In the genomic region with DNA sequence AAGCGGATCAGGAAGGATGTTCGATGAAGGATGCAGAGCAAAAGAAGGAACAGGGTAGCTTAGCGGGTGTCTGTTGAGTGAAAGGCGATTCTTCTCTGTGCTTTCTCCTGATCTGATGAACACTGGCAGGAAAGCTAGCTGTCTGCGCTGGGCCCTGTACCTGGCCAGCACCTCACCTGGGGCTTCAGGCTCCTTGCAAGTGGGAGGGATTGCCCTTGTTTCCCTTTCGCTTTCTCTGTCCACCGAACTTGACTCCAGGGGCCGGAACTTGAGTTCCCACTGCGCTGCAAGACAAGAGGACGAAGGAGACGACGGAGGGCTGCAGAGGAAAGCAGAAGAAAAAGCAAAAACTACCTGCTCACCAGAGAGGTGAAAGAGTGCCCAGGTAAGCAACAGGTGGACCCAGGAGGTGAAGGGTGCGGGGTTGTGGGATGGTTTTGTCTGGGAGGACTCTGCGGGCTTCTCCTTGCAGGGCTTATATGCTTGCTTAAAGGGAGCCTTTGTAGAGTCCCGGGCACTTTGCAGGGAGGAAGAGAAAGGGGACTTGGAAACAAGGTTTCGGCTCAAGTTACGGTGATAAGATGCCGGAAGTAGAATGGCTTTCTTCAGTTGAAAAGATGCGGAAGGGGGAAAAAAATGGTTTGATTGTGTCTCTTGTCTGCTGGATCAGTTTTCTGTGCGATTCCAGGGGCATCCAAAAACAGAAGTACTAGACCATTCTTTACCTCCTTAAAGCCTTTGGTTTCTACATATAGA, we compare ENCODE assay signal across 9 mouse cellular contexts. TPM values are rescaled to one million over a fixed set of nuclear protein-coding genes. Genes with fewer than 3 reads are reported as not detected.
DNase-seq lines count a peak whose midpoint lies in the region; ATAC-seq lines count a peak whose summit lies in the region.
"Had no signal": no experiment of that assay in that cellular context is flagged by ENCODE, and none has a peak within 500 bp of the region (broad histone marks: within the 10 kb centered on the region; RNA-seq: fewer than 3 reads in every experiment).

Rab19 (plus strand) TSS at position 51 of the 756 bp plus-strand sequence.

- peak; percentile 45 to 58 for DNase-seq in heart, adult 18-20 months
- no peak for DNase-seq in heart, postnatal 4 days
- peak; percentile 43 for DNase-seq in liver, embryonic 11.5 days (ENCODE audit: low spot score)
- DNase-seq in natural killer cell, adult 2 months (ENCODE audit: low spot score in 2 of 2) = peak; percentile 43 to 53
- peak; percentile 46 for DNase-seq in urinary bladder, postnatal 14 days (ENCODE audit: low spot score)
- DNase-seq in cerebellum, adult 9-11 months = no peak

- no peak for ATAC-seq in embryonic facial prominence, embryonic 15.5 days (ENCODE audit: insufficient number of reproducible peaks, low FRiP score, low TSS enrichment, low read depth)
- ATAC-seq in hindbrain, embryonic 15.5 days (ENCODE audit: low FRiP score, low read depth) = no peak
- no peak for ATAC-seq in liver, embryonic 11.5 days (replicated peaks; ENCODE audit: low FRiP score)

- H3K4me1 ChIP-seq in embryonic facial prominence, embryonic 15.5 days = peaks cover 9% of the 10 kb centered on the region
- H3K4me1 ChIP-seq in hindbrain, embryonic 15.5 days (replicated peaks) = peaks cover 9% of the 10 kb centered on the region
- peaks cover 8% of the 10 kb centered on the region; the same call in 1 of the 2 replicates for H3K4me1 ChIP-seq in liver, embryonic 11.5 days (replicated peaks; ENCODE audit: control insufficient read depth, insufficient read depth, low read length)

- H3K9me3 ChIP-seq in embryonic facial prominence, embryonic 15.5 days (replicated peaks) = no peaks in the 10 kb centered on the region
- H3K9me3 ChIP-seq in hindbrain, embryonic 15.5 days = no peaks in the 10 kb centered on the region
- H3K9me3 ChIP-seq in liver, embryonic 11.5 days (ENCODE audit: control insufficient read depth, low read length) = no peaks in the 10 kb centered on the region

- no peak within 1 kb of the TSS for H3K27ac ChIP-seq in embryonic facial prominence, embryonic 15.5 days (replicated peaks)
- H3K27ac ChIP-seq in hindbrain, embryonic 15.5 days (replicated peaks) = no peak within 1 kb of the TSS
- no peak within 1 kb of the TSS for H3K27ac ChIP-seq in liver, embryonic 11.5 days (ENCODE audit: low read depth, low read length)

- H3K36me3 ChIP-seq in embryonic facial prominence, embryonic 15.5 days = no peaks in the 10 kb centered on the region
- H3K36me3 ChIP-seq in hindbrain, embryonic 15.5 days = no peaks in the 10 kb centered on the region
- no peaks in the 10 kb centered on the region for H3K36me3 ChIP-seq in liver, embryonic 11.5 days (ENCODE audit: control insufficient read depth, insufficient read depth, low read length)

- no peak within 1 kb of the TSS for H3K9ac ChIP-seq in embryonic facial prominence, embryonic 15.5 days
- no peak within 1 kb of the TSS for H3K9ac ChIP-seq in hindbrain, embryonic 15.5 days
- H3K9ac ChIP-seq in liver, embryonic 11.5 days (ENCODE audit: low read depth, low read length) = peak within 1 kb of the TSS; percentile 34; the same call in 1 of the 2 replicates

- H3K27me3 ChIP-seq in embryonic facial prominence, embryonic 15.5 days = peaks cover 6% of the 10 kb centered on the region
- 0 out of 2 replicates have a peak, but pooled peaks cover 13% of the 10 kb centered on the region for H3K27me3 ChIP-seq in hindbrain, embryonic 15.5 days
- H3K27me3 ChIP-seq in liver, embryonic 11.5 days (replicated peaks; ENCODE audit: control insufficient read depth, insufficient read depth, low read length) = peaks cover 34% of the 10 kb centered on the region

- WGBS in embryonic facial prominence, embryonic 15.5 days = 8% methylated on average over 20 of the region's 20 CpGs
- 12% methylated on average over 20 of the region's 20 CpGs for WGBS in hindbrain, embryonic 15.5 days
- 5% methylated on average over 20 of the region's 20 CpGs for WGBS in liver, embryonic 11.5 days

- H3K4me2 ChIP-seq in embryonic facial prominence, embryonic 15.5 days (replicated peaks) = peak within 1 kb of the TSS; percentile 58
- H3K4me2 ChIP-seq in hindbrain, embryonic 15.5 days = peak within 1 kb of the TSS; percentile 47
- peak within 1 kb of the TSS; percentile 76 for H3K4me2 ChIP-seq in liver, embryonic 11.5 days

- peak within 1 kb of the TSS; percentile 35 for H3K4me3 ChIP-seq in embryonic facial prominence, embryonic 15.5 days (replicated peaks)
- H3K4me3 ChIP-seq in hindbrain, embryonic 15.5 days = peak within 1 kb of the TSS; percentile 15
- H3K4me3 ChIP-seq in liver, embryonic 11.5 days (ENCODE audit: low read depth, low read length) = peak within 1 kb of the TSS; percentile 49

RNA-seq across cellular contexts. Expression of gene Rab19, which starts in this region (rescaled TPM):
- total RNA-seq in heart, adult 18-20 months (2021) = under 1 TPM in 1 of 2 experiments, not detected in 1; 0.31 TPM
- under 1 TPM; 0.17 to 0.23 TPM for total RNA-seq in heart, postnatal 4 days (2021)
- 1.5 and 1.7 TPM in 2 replicates for polyA plus RNA-seq in embryonic facial prominence, embryonic 15.5 days (2015; fragmentation: Nextera tagmentation; extraction: Ambion mirVana)
- polyA plus RNA-seq in hindbrain, embryonic 15.5 days (2015; fragmentation: Nextera tagmentation; extraction: Ambion mirVana) = 0.12 and 0.16 TPM in 2 replicates
- 0.27 and 0.64 TPM in 2 replicates for polyA plus RNA-seq in liver, embryonic 11.5 days (2014; fragmentation: Nextera tagmentation; extraction: Ambion mirVana)
- polyA plus RNA-seq: C2C12 had no signal

Comparison
In these comparisons a context has a peak if more than half of its experiments do, and no peak if none do; other contexts are left out.
1. Peak in DNase-seq in heart, adult 18-20 months; RNA of the gene not detected or under 1 TPM.
2. Peak in DNase-seq, H3K4me3 ChIP-seq, H3K9ac ChIP-seq and H3K4me2 ChIP-seq in liver, embryonic 11.5 days; RNA of the gene not detected or under 1 TPM.
3. DNase-seq: peak in natural killer cell, adult 2 months (2 of 2) and urinary bladder, postnatal 14 days (single experiment); none in heart, postnatal 4 days (single experiment) and cerebellum, adult 9-11 months (single experiment).
4. Peak in every context shown above with its lines, with median percentiles within 50 percentile points of each other: H3K4me2 ChIP-seq and H3K4me3 ChIP-seq.